Mouse (Mus musculus) embryonic facial prominence, embryonic 12.5 days (tissue): ENCODE measurements around the gene Wdr25. TPM values are rescaled to one million over a fixed set of nuclear protein-coding genes. Genes with fewer than 3 reads are reported as not detected.
A peak's percentile ranks its signal among the peaks of the same experiment; 100 is the strongest.

ENCODE experiments used
- ATAC-seq: fragments of 200-750 bp; cut with Nextera tagmentation; 2 replicates; pipeline ENCODE4 v1.8.0; 2017; ENCODE audit not compliant: insufficient number of reproducible peaks, insufficient read depth, low FRiP score, low TSS enrichment
- H3K27ac ChIP-seq: fragments of 300-500 bp; sonication (generic); 2 replicates; pipeline ENCODE4 v1.5.1; 2016; ENCODE audit warnings: mild to moderate bottlenecking
- H3K27me3 ChIP-seq: fragments of 300-500 bp; sonication (generic); 2 replicates; pipeline ENCODE4 v1.6.1; 2016; ENCODE audit warnings: mild to moderate bottlenecking, moderate library complexity
- H3K36me3 ChIP-seq: fragments of 300-500 bp; sonication (generic); 2 replicates; pipeline ENCODE4 v1.6.1; 2016; ENCODE audit warnings: mild to moderate bottlenecking
- H3K4me1 ChIP-seq: fragments of 300-500 bp; sonication (generic); 2 replicates; pipeline ENCODE4 v1.6.1; 2016
- H3K4me2 ChIP-seq: fragments of 300-500 bp; sonication (generic); replicated peaks from 2 replicates; pipeline ENCODE4 v1.6.1; 2016; ENCODE audit warnings: mild to moderate bottlenecking, moderate library complexity
- H3K4me3 ChIP-seq: fragments of 300-500 bp; sonication (generic); 2 replicates; pipeline ENCODE4 v1.5.1; 2016; ENCODE audit warnings: mild to moderate bottlenecking
- H3K9ac ChIP-seq: fragments of 300-500 bp; sonication (generic); 2 replicates; pipeline ENCODE4 v1.6.1; 2016; ENCODE audit warnings: mild to moderate bottlenecking, moderate library complexity
- H3K9me3 ChIP-seq: fragments of 300-500 bp; sonication (generic); 2 replicates; pipeline ENCODE4 v1.6.1; 2016; ENCODE audit warnings: mild to moderate bottlenecking, moderate library complexity
- WGBS: fragments of 180-500 bp; shearing (Covaris S2); methylation state at CpG from one replicate; pipeline ENCODE4 v1.1.7; 2016; 5-methylcytosine and 5-hydroxymethylcytosine counted together
- polyA plus RNA-seq: library from polyadenylated mRNA; unstranded; fragments of >200 nt; fragmentation: Nextera tagmentation; extraction: Ambion mirVana; gene quantifications from 2 replicates; pipeline ENCODE4 v1.2.1, GENCODE M21; 2016

Wdr25 gene
- polyA plus RNA-seq, 1 experiment from 2014 or later = 9.3 TPM

DNA sequence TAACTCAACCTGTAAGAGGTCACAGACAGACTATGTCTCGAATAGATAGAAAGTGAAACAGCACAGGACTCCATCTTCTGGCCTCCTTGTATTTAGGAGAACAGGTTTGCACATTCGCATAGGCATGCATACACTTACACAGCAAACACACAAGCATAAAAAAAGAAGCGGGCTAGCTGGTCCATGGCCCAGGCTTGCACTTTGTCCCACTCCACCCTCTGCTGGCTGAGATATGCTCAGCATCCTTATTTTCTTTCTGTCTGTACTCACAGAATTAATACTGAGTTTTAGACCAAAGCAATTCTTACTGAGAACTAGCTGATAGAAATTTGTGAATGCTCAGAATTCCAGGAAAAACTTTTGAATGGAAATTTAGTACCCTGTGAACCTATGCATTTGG, 2.6 kb downstream of the Wdr25 start:
- Histone ChIP-seq H3K4me3 (no peak overlapping the region), H3K4me1 (peaks cover 19% of the 10 kb centered on the region), H3K27me3 (no peaks in the 10 kb centered on the region), H3K36me3 (peaks cover 10% of the 10 kb centered on the region; the same call in 1 of the 2 replicates), H3K9ac (no peak overlapping the region), H3K9me3 (no peaks in the 10 kb centered on the region), H3K4me2 (no peak overlapping the region), H3K27ac (no peak overlapping the region)
- no peak for ATAC-seq
- WGBS = 70% methylated on average over 3 of the region's 3 CpGs

DNA sequence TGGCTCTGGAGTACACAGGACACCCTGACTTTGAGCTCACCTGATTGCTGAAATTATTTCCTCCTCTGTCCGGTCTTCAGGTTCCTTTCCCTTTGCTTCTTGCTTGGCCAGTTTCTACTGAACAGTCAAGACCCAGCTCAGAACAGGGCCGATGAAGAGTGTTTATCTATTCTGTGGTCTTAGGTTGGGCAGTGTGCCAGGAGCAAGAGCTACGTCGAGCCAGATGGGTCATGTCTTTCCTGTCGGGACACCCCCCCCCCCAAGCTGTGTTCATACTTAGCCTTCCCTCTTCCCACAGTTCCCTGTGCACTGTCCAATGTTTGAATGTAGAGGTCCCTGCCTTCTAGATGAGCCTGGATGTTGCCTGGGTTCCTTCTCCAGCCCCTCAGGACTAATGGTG, 7.9 kb downstream of the Wdr25 start:
- no peak for ATAC-seq
- Histone ChIP-seq H3K9ac (no peak overlapping the region), H3K4me1 (peaks cover 7% of the 10 kb centered on the region; the same call in 1 of the 2 replicates), H3K27me3 (0 out of 2 replicates have a peak, but pooled peaks cover under 1% of the 10 kb centered on the region), H3K9me3 (no peaks in the 10 kb centered on the region), H3K36me3 (peaks cover 6% of the 10 kb centered on the region; the same call in 1 of the 2 replicates), H3K4me2 (no peak overlapping the region), H3K4me3 (no peak overlapping the region), H3K27ac (no peak overlapping the region)
- 90% methylated on average over 5 of the region's 5 CpGs for WGBS

GRCm38 (mm10) chr12:108902940-108903339, 9.5 kb downstream of the Wdr25 start:
- Histone ChIP-seq H3K36me3 (peaks cover 6% of the 10 kb centered on the region; the same call in 1 of the 2 replicates), H3K4me2 (no peak overlapping the region), H3K9me3 (no peaks in the 10 kb centered on the region), H3K4me1 (peaks cover 12% of the 10 kb centered on the region; the same call in 1 of the 2 replicates), H3K27me3 (0 out of 2 replicates have a peak, but pooled peaks cover 7% of the 10 kb centered on the region), H3K4me3 (no peak overlapping the region), H3K27ac (no peak overlapping the region), H3K9ac (no peak overlapping the region)
- 19% methylated on average over 8 of the region's 8 CpGs for WGBS
- peak; percentile 55; the same call in 1 of the 2 replicates for ATAC-seq

DNA sequence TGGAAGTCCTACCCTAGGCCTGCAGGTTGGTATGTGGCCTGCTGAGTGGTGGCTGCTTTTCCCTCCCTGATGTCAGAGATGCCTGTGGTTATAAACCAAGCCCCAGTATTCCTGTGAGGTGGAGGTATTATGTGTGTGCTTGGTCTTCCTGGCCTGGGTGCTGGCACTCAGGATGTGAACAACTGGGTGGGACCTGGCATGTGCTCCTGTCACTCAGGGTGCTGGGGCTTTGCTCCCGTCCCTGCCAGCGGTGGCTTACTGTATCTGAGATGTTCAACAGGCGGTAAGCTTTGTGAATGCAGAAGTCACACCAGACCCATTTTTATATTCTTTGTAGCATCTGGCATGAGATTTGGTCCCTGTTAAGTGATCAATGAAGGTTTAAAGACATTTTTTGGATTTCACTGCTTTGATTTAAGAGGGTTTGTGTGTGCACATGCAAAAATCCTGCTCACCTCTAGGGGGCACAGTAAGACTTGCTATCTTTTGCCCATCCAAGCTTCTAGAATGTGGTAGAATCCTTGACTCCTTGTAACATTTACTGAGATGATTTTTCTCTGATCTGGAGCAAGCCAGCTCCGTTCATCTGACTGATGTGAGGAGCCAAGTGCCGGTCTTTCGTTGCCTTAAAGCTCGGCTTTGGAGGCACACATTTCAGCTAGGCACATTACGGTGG, 10.3 kb downstream of the Wdr25 start:
- no peaks in the 10 kb centered on the region for H3K36me3 ChIP-seq
- no peak overlapping the region for H3K27ac ChIP-seq
- 66% methylated on average over 8 of the region's 8 CpGs for WGBS
- ATAC-seq = no peak; the same call in 1 of the 2 replicates
- H3K4me1 ChIP-seq = peaks cover 12% of the 10 kb centered on the region; the same call in 1 of the 2 replicates
- H3K9ac ChIP-seq = no peak overlapping the region
- H3K4me3 ChIP-seq = no peak overlapping the region
- H3K9me3 ChIP-seq = no peaks in the 10 kb centered on the region
- H3K4me2 ChIP-seq = no peak overlapping the region
- 0 out of 2 replicates have a peak, but pooled peaks cover 7% of the 10 kb centered on the region for H3K27me3 ChIP-seq

DNA sequence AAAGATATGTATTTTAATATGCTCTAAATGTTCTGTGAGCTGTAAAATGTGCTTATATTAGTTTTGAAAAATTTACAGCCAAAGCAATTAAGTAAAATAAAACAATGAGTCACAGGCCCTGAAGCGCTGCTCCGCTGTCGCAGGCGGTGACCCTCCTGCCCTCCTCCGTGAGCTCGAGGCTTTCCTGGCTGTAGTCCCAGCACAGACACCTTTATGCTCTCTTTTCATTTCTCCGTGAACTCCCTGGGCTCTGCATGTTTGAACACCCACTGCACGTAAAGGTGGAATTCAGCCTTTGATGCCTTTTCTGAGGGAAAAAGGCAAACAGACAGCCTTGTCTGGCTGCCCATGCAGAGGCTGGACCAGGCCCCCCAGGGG, 10.8 kb downstream of the Wdr25 start:
- no peak for ATAC-seq
- no peak overlapping the region for H3K27ac ChIP-seq
- no peaks in the 10 kb centered on the region for H3K9me3 ChIP-seq
- H3K27me3 ChIP-seq = 0 out of 2 replicates have a peak, but pooled peaks cover 7% of the 10 kb centered on the region
- H3K9ac ChIP-seq = no peak overlapping the region
- no peaks in the 10 kb centered on the region for H3K36me3 ChIP-seq
- 35% methylated on average over 8 of the region's 8 CpGs for WGBS
- no peak overlapping the region for H3K4me2 ChIP-seq
- H3K4me1 ChIP-seq = peaks cover 16% of the 10 kb centered on the region
- no peak overlapping the region for H3K4me3 ChIP-seq

GRCm38 (mm10) chr12:108905620-108906302, 12.3 kb downstream of the Wdr25 start:
- Histone ChIP-seq H3K27me3 (0 out of 2 replicates have a peak, but pooled peaks cover 7% of the 10 kb centered on the region), H3K36me3 (no peaks in the 10 kb centered on the region), H3K27ac (no peak overlapping the region), H3K4me1 (peaks cover 24% of the 10 kb centered on the region), H3K4me2 (no peak overlapping the region), H3K9me3 (no peaks in the 10 kb centered on the region), H3K9ac (no peak overlapping the region), H3K4me3 (no peak overlapping the region)
- no peak for ATAC-seq
- WGBS = 49% methylated on average over 14 of the region's 14 CpGs

DNA sequence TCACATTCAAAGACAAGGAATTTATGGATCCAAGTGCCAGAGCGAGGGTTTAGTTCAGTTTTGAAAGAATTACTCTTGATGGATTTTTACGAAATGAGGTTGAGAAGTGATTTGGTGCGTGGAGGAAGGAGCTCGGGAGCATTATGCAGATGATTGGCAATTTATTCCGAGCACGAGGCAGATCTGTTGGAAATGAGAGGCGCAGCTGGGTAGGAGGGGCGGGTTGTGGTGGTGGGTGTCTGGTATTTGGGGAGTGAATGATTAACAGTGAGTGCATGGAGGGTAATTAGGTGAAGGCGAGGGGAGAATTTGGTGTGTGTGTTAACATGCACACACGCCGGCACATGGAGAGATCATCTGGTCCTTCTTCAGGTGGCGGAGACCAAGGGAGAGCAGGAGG, 13.0 kb downstream of the Wdr25 start:
- H3K4me3 ChIP-seq = no peak overlapping the region
- H3K27me3 ChIP-seq = 0 out of 2 replicates have a peak, but pooled peaks cover 9% of the 10 kb centered on the region
- H3K4me2 ChIP-seq = no peak overlapping the region
- H3K9me3 ChIP-seq = no peaks in the 10 kb centered on the region
- no peak for ATAC-seq
- no peak overlapping the region for H3K27ac ChIP-seq
- WGBS = 74% methylated on average over 12 of the region's 12 CpGs
- no peak overlapping the region for H3K9ac ChIP-seq
- H3K4me1 ChIP-seq = peaks cover 31% of the 10 kb centered on the region
- no peaks in the 10 kb centered on the region for H3K36me3 ChIP-seq

DNA sequence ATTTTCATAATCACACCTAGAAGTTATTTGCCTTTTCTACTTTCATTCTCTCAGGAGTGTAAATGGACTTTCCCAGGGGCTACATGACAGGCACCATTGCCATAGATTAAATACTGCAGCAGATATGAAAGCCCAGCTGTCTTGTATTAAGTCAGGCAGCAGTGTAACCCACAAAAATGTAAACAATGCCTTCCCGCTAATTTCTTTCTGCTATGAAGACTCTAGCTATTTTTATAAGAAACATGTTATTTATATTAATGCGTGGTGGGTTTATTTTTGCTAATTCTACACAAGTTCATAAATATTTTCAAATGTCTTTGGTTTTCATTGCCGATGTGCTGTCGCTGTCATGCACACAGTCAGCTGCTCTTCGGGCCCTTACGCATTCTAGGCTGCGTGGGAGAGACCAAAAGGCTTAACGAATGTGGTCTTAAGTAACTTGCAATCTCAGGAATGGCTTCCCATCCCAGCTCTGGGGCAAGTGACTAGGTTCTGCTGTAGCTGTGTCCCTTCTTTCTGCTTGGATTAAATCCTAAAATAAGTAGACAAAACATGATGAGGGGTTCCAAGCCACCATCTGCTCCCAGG, 16.5 kb downstream of the Wdr25 start:
- peak overlapping the region; percentile 52 for H3K27ac ChIP-seq
- no peak for ATAC-seq
- no peaks in the 10 kb centered on the region for H3K36me3 ChIP-seq
- H3K4me1 ChIP-seq = peaks cover 47% of the 10 kb centered on the region
- no peak overlapping the region for H3K4me3 ChIP-seq
- no peaks in the 10 kb centered on the region for H3K9me3 ChIP-seq
- H3K4me2 ChIP-seq = no peak overlapping the region
- 56% methylated on average over 8 of the region's 8 CpGs for WGBS
- H3K9ac ChIP-seq = no peak overlapping the region
- H3K27me3 ChIP-seq = peaks cover 11% of the 10 kb centered on the region; the same call in 1 of the 2 replicates

DNA sequence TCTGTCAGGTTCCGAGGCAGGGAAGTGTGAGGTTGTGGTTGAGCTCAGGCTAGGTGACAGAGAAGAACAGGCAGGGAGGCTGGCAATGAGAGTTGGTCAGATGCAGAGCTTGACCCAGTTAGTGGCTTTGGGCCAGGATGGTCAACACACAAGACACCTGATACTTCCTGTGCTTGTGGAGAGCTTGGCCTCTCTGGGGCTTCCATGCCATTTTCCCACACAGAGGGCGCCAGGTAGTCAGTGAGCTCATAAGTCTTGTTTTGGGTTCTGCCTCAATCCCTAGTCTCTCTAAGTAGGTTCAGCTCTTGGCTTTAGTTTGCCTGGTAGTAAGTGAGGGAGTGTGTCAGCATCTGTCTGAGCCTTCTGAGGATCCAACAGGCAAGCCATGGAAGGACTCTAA, 19.0 kb downstream of the Wdr25 start:
- Histone ChIP-seq H3K36me3 (no peaks in the 10 kb centered on the region), H3K9me3 (no peaks in the 10 kb centered on the region), H3K9ac (no peak overlapping the region), H3K27ac (no peak overlapping the region), H3K4me3 (no peak overlapping the region), H3K4me2 (no peak overlapping the region), H3K4me1 (peaks cover 63% of the 10 kb centered on the region), H3K27me3 (peaks cover 4% of the 10 kb centered on the region; the same call in 1 of the 2 replicates)
- ATAC-seq = no peak
- 73% methylated on average over 2 of the region's 2 CpGs for WGBS

- Histone ChIP-seq H3K9ac (no peak overlapping the region), H3K27me3 (peaks cover 4% of the 10 kb centered on the region; the same call in 1 of the 2 replicates), H3K9me3 (no peaks in the 10 kb centered on the region), H3K4me1 (peaks cover 73% of the 10 kb centered on the region), H3K4me3 (no peak overlapping the region), H3K4me2 (no peak overlapping the region), H3K27ac (no peak overlapping the region), H3K36me3 (no peaks in the 10 kb centered on the region)
- WGBS = 62% methylated on average over 3 of the region's 3 CpGs
- no peak for ATAC-seq
Observed at GRCm38 (mm10) chr12:108914198-108914597, 20.8 kb downstream of the Wdr25 start.

- no peak for ATAC-seq
- H3K4me3 ChIP-seq = no peak overlapping the region
- H3K27ac ChIP-seq = no peak overlapping the region
- H3K9me3 ChIP-seq = no peaks in the 10 kb centered on the region
- H3K27me3 ChIP-seq = peaks cover 4% of the 10 kb centered on the region; the same call in 1 of the 2 replicates
- H3K4me2 ChIP-seq = no peak overlapping the region
- H3K9ac ChIP-seq = no peak overlapping the region
- H3K36me3 ChIP-seq = no peaks in the 10 kb centered on the region
- H3K4me1 ChIP-seq = peaks cover 71% of the 10 kb centered on the region
- 69% methylated on average over 12 of the region's 12 CpGs for WGBS
Observed at GRCm38 (mm10) chr12:108914709-108915340, 21.4 kb downstream of the Wdr25 start.
